Mouse (Mus musculus) lung, embryonic 14.5 days (tissue): Measurements from ENCODE around the gene Tpd52l2. TPM values are rescaled to one million over a fixed set of nuclear protein-coding genes. Genes with fewer than 3 reads are reported as not detected.

ENCODE experiments used
- ATAC-seq: fragments of 200-750 bp; cut with Nextera tagmentation; 2 replicates; pipeline ENCODE4 v1.8.0; 2017; ENCODE audit warnings: mild to moderate bottlenecking, moderate TSS enrichment, moderate library complexity; ENCODE audit not compliant: insufficient read depth
- DNase-seq: peaks from one replicate; pipeline ENCODE4 v3.0.0-alpha.2; 2015
- H3K27ac ChIP-seq: fragments of 300-500 bp; sonication (generic); 2 replicates; pipeline ENCODE4 v1.5.1; 2014; ENCODE audit warnings: low read depth, mild to moderate bottlenecking, moderate library complexity
- H3K27me3 ChIP-seq: fragments of 300-500 bp; sonication (generic); 2 replicates; pipeline ENCODE4 v1.6.1; 2014; ENCODE audit warnings: low read length, control low read depth; ENCODE audit not compliant: insufficient read depth
- H3K36me3 ChIP-seq: fragments of 300-500 bp; sonication (generic); 2 replicates; pipeline ENCODE4 v1.6.1; 2014; ENCODE audit warnings: control low read depth; ENCODE audit not compliant: insufficient read depth
- H3K4me1 ChIP-seq: fragments of 300-500 bp; sonication (generic); 2 replicates; pipeline ENCODE4 v1.6.1; 2014; ENCODE audit warnings: antibody characterized with exemption, control low read depth; ENCODE audit not compliant: insufficient read depth
- H3K4me2 ChIP-seq: fragments of 300-500 bp; sonication (generic); 2 replicates; pipeline ENCODE4 v1.6.1; 2014; ENCODE audit warnings: mild to moderate bottlenecking
- H3K4me3 ChIP-seq: fragments of 300-500 bp; sonication (generic); 2 replicates; pipeline ENCODE4 v1.5.1; 2014; ENCODE audit warnings: low read depth, low read length
- H3K9ac ChIP-seq: fragments of 300-500 bp; sonication (generic); 2 replicates; pipeline ENCODE4 v1.6.1; 2014
- H3K9me3 ChIP-seq: fragments of 300-500 bp; sonication (generic); 2 replicates; pipeline ENCODE4 v1.6.1; 2016; ENCODE audit warnings: low read depth, low read length, control low read depth
- CTCF ChIP-seq: IDR thresholded peaks from 2 replicates; pipeline ENCODE4 v1.5.1; 2016; ENCODE audit warnings: antibody characterized with exemption, low read depth
- WGBS: fragments of 180-500 bp; shearing (Covaris S2); extraction: QIAGEN DNeasy Blood & Tissue Kit; methylation state at CpG from one replicate; pipeline ENCODE4 v1.1.7; 2014; 5-methylcytosine and 5-hydroxymethylcytosine counted together
- polyA plus RNA-seq: library from polyadenylated mRNA; unstranded; fragments of >200 nt; fragmentation: Nextera tagmentation; extraction: Ambion mirVana; gene quantifications from 2 replicates; pipeline ENCODE4 v1.2.1, GENCODE M21; 2014

The Tpd52l2 gene
- polyA plus RNA-seq, 1 experiment from 2014 or later = 165 TPM

- 13% methylated on average over 8 of the region's 8 CpGs for WGBS
Observed at GRCm38 (mm10) chr2:181496281-181496680, 661 bp upstream of the Tpd52l2 start.

DNA sequence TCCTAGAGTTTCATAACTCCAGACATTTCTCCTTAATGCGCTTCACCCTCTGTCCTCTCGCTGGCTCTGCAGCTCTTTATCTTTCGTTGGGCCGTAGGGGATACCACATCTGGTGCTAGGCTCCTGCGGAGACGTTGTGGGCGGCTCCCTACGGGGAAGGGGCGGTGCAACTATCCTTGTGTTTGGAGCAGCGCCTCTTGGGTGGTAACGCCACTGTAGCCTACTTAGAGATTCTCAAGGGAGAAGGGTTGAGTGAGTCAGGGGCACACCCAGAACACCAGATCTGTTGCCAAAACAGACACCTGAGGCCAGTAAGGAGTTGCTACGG lies 570 bp downstream of the Tpd52l2 start:
- ATAC-seq = peak; percentile 76

More at GRCm38 (mm10) chr2:181496281-181496680, 661 bp upstream of the Tpd52l2 start:
- ATAC-seq (peak; percentile 55), DNase-seq (peak; percentile 86)
- TF ChIP-seq CTCF = peak; percentile 70
- Histone ChIP-seq H3K4me2 (peak overlapping the region; percentile 88), H3K9me3 (no peaks in the 10 kb centered on the region), H3K27ac (peak overlapping the region; percentile 96), H3K4me1 (no peaks in the 10 kb centered on the region), H3K4me3 (peak overlapping the region; percentile 92), H3K27me3 (no peaks in the 10 kb centered on the region), H3K36me3 (peaks cover 19% of the 10 kb centered on the region), H3K9ac (peak overlapping the region; percentile 59)

DNA sequence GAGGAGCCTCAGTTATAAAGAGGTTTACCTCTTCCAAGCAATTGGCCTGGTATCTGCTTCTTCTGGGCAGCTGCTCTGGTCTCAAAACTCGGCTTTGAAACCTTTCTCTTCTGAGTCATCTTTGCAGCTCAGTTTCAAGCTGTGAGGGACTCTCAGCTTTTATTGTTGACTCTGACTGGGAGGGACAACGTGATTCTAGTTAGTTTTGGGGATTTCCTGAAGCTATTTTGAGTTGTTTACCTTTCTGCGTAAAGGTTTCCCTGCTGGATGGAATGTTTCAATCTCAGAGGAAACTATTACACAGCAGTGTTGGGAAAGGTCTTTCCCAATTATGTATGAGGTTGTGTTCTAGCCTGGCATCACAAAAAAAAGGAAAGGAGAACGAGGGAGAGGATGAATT lies 1.7 kb downstream of the Tpd52l2 start:
- H3K9me3 ChIP-seq = no peaks in the 10 kb centered on the region
- no peak overlapping the region for H3K9ac ChIP-seq
- no peaks in the 10 kb centered on the region for H3K4me1 ChIP-seq
- DNase-seq = no peak
- no peak overlapping the region for H3K27ac ChIP-seq
- no peak overlapping the region for H3K4me3 ChIP-seq
- H3K27me3 ChIP-seq = no peaks in the 10 kb centered on the region
- H3K36me3 ChIP-seq = peaks cover 43% of the 10 kb centered on the region
- peak overlapping the region; percentile 88; the same call in 1 of the 2 replicates for H3K4me2 ChIP-seq
- no peak for TF ChIP-seq CTCF
- no peak for ATAC-seq
- WGBS = 73% methylated on average over 4 of the region's 4 CpGs

More for the DNA sequence above, 570 bp downstream of the Tpd52l2 start:
- no peak for TF ChIP-seq CTCF
- Histone ChIP-seq H3K27ac (peak overlapping the region; percentile 96), H3K4me3 (peak overlapping the region; percentile 92), H3K9ac (peak overlapping the region; percentile 86), H3K4me2 (peak overlapping the region; percentile 88), H3K27me3 (no peaks in the 10 kb centered on the region), H3K9me3 (no peaks in the 10 kb centered on the region), H3K36me3 (peaks cover 31% of the 10 kb centered on the region), H3K4me1 (no peaks in the 10 kb centered on the region)
- under 1% methylated on average over 12 of the region's 12 CpGs for WGBS
- peak; percentile 80 for DNase-seq

DNA sequence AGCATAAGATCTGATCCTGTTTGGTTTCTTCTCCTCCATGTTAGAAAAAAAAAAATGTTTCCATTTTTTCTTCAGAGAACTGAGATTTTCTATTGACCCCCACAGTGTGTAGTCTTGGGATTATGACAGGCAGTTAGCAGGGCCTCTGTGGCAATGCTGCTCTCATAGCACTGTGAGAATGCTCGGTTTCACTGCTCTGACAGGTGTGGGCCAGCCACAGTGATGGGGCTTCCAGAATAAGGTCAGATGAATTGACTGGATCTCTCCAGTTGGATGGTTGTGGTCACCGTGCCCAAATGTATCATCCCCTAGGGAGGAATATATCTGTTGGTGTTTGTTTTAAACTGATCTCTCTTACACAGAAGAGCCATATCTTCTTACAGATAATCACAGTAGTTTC lies 12.2 kb downstream of the Tpd52l2 start:
- H3K4me1 ChIP-seq = no peaks in the 10 kb centered on the region
- DNase-seq (no peak), ATAC-seq (no peak)
- no peak overlapping the region for H3K9ac ChIP-seq
- no peaks in the 10 kb centered on the region for H3K27me3 ChIP-seq
- H3K9me3 ChIP-seq = no peaks in the 10 kb centered on the region
- no peak overlapping the region for H3K27ac ChIP-seq
- no peak overlapping the region for H3K4me2 ChIP-seq
- TF ChIP-seq CTCF = no peak
- 84% methylated on average over 2 of the region's 2 CpGs for WGBS
- H3K36me3 ChIP-seq = peaks cover 87% of the 10 kb centered on the region
- no peak overlapping the region for H3K4me3 ChIP-seq

GRCm38 (mm10) chr2:181511231-181511630 lies 14.3 kb downstream of the Tpd52l2 start:
- no peak for TF ChIP-seq CTCF
- peaks cover 94% of the 10 kb centered on the region for H3K36me3 ChIP-seq
- H3K9me3 ChIP-seq = no peaks in the 10 kb centered on the region
- H3K9ac ChIP-seq = no peak overlapping the region
- 96% methylated on average over 8 of the region's 8 CpGs for WGBS
- H3K4me2 ChIP-seq = no peak overlapping the region
- H3K4me3 ChIP-seq = no peak overlapping the region
- no peak for ATAC-seq
- no peaks in the 10 kb centered on the region for H3K27me3 ChIP-seq
- H3K27ac ChIP-seq = no peak overlapping the region
- H3K4me1 ChIP-seq = no peaks in the 10 kb centered on the region
- no peak for DNase-seq

GRCm38 (mm10) chr2:181519201-181519600 lies 22.3 kb downstream of the Tpd52l2 start:
- no peaks in the 10 kb centered on the region for H3K9me3 ChIP-seq
- WGBS = 61% methylated on average over 3 of the region's 3 CpGs

GRCm38 (mm10) chr2:181520118-181520935 lies 23.4 kb downstream of the Tpd52l2 start, which contains the start of gene Dnajc5:
TSS of gene Dnajc5 (plus strand) at chr2:181520485.
- ATAC-seq = peak; percentile 98
- no peak for TF ChIP-seq CTCF
- peak within 1 kb of the TSS; percentile 96 for H3K4me3 ChIP-seq

More at GRCm38 (mm10) chr2:181519201-181519600, 22.3 kb downstream of the Tpd52l2 start:
- Histone ChIP-seq H3K27me3 (no peaks in the 10 kb centered on the region), H3K9ac (peak overlapping the region; percentile 93), H3K4me2 (peak overlapping the region; percentile 82), H3K4me1 (peaks cover 11% of the 10 kb centered on the region; the same call in 1 of the 2 replicates), H3K27ac (peak overlapping the region; percentile 98), H3K36me3 (peaks cover 48% of the 10 kb centered on the region), H3K4me3 (peak overlapping the region; percentile 96)
- no peak for TF ChIP-seq CTCF
- peak; percentile 28 for DNase-seq
- ATAC-seq = no peak

More at GRCm38 (mm10) chr2:181520118-181520935, 23.4 kb downstream of the Tpd52l2 start, which contains the start of gene Dnajc5:
- Histone ChIP-seq H3K27me3 (no peaks in the 10 kb centered on the region), H3K4me2 (peak within 1 kb of the TSS; percentile 82), H3K27ac (peak within 1 kb of the TSS; percentile 98), H3K4me1 (peaks cover 11% of the 10 kb centered on the region; the same call in 1 of the 2 replicates), H3K36me3 (peaks cover 37% of the 10 kb centered on the region), H3K9ac (peak within 1 kb of the TSS; percentile 93), H3K9me3 (no peaks in the 10 kb centered on the region)
- peak; percentile 99 for DNase-seq
- under 1% methylated on average over 74 of the region's 74 CpGs for WGBS
